Mouse (Mus musculus): ENCODE measurements around the gene Fam129b. TPM values are rescaled to one million over a fixed set of nuclear protein-coding genes. Genes with fewer than 3 reads are reported as not detected.

The Fam129b gene
- total and polyA plus RNA-seq, 3 experiments = 0.53 to 20.7 (median 1.5) TPM

- TF ChIP-seq TAL1 (conservative IDR thresholded peaks at IDR 0.05; ENCODE audit: low read depth, low read length) (no peak), GATA1 (IDR thresholded peaks at IDR 0.05; ENCODE audit: borderline replicate concordance, low read length) (no peak), GATA2 (IDR thresholded peaks at IDR 0.05; ENCODE audit: borderline replicate concordance, low read depth, low read length) (no peak), CTCF (IDR thresholded peaks at IDR 0.05; ENCODE audit: low read depth, low read length) (no peak), POLR2AphosphoS5 (IDR thresholded peaks at IDR 0.05; ENCODE audit: insufficient replicate concordance, low read depth, low read length) (no peak)
- Histone ChIP-seq H3K4me1 (ENCODE audit: insufficient read depth, low read depth, low read length) (peaks cover 10% of the 10 kb centered on the region), H3K9me3 (replicated peaks) (no peaks in the 10 kb centered on the region), H3K36me3 (replicated peaks) (no peaks in the 10 kb centered on the region), H3K4me3 (ENCODE audit: low read depth, low read length) (no peak overlapping the region), H3K27me3 (ENCODE audit: insufficient read depth, low read length) (peaks cover 64% of the 10 kb centered on the region)
- DNase-seq (ENCODE audit: low spot score) = no peak
- ATAC-seq (ENCODE audit: extremely low read depth, insufficient number of reproducible peaks, low FRiP score, poor library complexity, severe bottlenecking) = no peak
Measured at GRCm38 (mm10) chr2:32918391-32918790, 42.5 kb downstream of the Fam129b start.

DNA sequence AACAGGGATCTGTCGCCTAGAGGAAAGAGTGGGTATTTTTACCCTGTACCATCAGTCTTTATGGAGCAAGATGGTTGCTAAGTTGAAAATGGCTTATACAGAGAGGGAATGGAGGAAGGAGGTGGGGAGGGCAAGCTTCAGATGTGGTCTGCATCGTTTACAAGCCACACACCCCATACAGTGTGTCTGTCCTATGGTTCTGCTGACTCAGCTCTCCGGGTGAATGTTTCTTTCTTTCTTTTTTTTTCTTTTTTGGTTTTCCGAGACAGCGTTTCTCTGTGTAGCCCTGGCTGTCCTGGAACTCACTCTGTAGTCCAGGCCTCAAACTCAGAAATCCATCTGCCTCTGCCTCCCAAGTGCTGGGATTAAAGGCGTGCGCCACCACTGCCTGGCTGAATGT lies 45.3 kb downstream of the Fam129b start:
- H3K36me3 ChIP-seq (replicated peaks) = no peaks in the 10 kb centered on the region
- DNase-seq (ENCODE audit: low spot score) = no peak
- TF ChIP-seq CTCF (IDR thresholded peaks at IDR 0.05; ENCODE audit: low read depth, low read length) (no peak), GATA1 (IDR thresholded peaks at IDR 0.05; ENCODE audit: borderline replicate concordance, low read length) (no peak)
- no peaks in the 10 kb centered on the region for H3K9me3 ChIP-seq (replicated peaks)
- peaks cover 47% of the 10 kb centered on the region for H3K27me3 ChIP-seq (ENCODE audit: insufficient read depth, low read length)
- no peak for ATAC-seq (ENCODE audit: extremely low read depth, insufficient number of reproducible peaks, low FRiP score, poor library complexity, severe bottlenecking)
- H3K4me3 ChIP-seq (ENCODE audit: low read depth, low read length) = no peak overlapping the region
- peaks cover 10% of the 10 kb centered on the region for H3K4me1 ChIP-seq (ENCODE audit: insufficient read depth, low read depth, low read length)

DNA sequence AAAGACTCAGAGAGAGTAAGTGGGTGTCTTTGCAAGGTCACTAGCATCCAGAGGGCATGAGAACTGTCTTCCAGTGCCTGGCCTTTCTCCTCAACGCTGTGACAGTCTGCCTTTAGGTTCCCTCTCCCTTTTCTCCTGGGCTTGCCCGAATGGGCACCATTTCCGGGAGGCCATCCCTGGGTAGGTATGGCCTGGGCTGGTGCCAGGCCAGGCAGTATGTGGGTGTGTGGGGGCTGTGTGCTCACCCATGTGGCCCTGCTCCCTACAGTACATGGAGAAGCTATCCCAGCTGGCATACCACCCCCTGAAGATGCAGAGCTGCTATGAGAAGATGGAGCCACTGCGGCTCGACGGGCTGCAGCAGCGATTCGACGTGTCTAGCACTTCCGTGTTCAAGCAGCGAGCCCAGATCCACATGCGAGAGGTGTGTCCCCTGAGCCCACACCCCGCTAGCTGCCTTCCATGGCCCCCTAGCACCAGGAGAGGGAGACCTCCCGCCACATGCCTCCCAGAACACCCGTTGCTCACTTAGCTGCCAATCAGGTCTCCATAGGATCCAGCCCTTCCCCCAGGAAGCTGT lies 46.0 kb downstream of the Fam129b start:
- H3K36me3 ChIP-seq (replicated peaks) = peaks cover 4% of the 10 kb centered on the region
- no peak for TF ChIP-seq TAL1 (conservative IDR thresholded peaks at IDR 0.05; ENCODE audit: low read depth, low read length)
- no peak for TF ChIP-seq GATA1 (IDR thresholded peaks at IDR 0.05; ENCODE audit: borderline replicate concordance, low read length)
- no peak for TF ChIP-seq CTCF (IDR thresholded peaks at IDR 0.05; ENCODE audit: low read depth, low read length)
- TF ChIP-seq POLR2AphosphoS5 (IDR thresholded peaks at IDR 0.05; ENCODE audit: insufficient replicate concordance, low read depth, low read length) = no peak
- no peak for TF ChIP-seq GATA2 (IDR thresholded peaks at IDR 0.05; ENCODE audit: borderline replicate concordance, low read depth, low read length)
- DNase-seq (ENCODE audit: low spot score) = no peak

GRCm38 (mm10) chr2:32922564-32922963 lies 46.6 kb downstream of the Fam129b start:
- TF ChIP-seq GATA1 (IDR thresholded peaks at IDR 0.05; ENCODE audit: borderline replicate concordance, low read length) (no peak), TAL1 (conservative IDR thresholded peaks at IDR 0.05; ENCODE audit: low read depth, low read length) (no peak), CTCF (IDR thresholded peaks at IDR 0.05; ENCODE audit: low read depth, low read length) (no peak), POLR2AphosphoS5 (IDR thresholded peaks at IDR 0.05; ENCODE audit: insufficient replicate concordance, low read depth, low read length) (no peak), GATA2 (IDR thresholded peaks at IDR 0.05; ENCODE audit: borderline replicate concordance, low read depth, low read length) (no peak)
- DNase-seq (ENCODE audit: low spot score) = no peak
- Histone ChIP-seq H3K9me3 (replicated peaks) (no peaks in the 10 kb centered on the region), H3K4me3 (ENCODE audit: low read depth, low read length) (no peak overlapping the region), H3K4me1 (ENCODE audit: insufficient read depth, low read depth, low read length) (peaks cover 4% of the 10 kb centered on the region), H3K27me3 (ENCODE audit: insufficient read depth, low read length) (peaks cover 44% of the 10 kb centered on the region), H3K36me3 (replicated peaks) (peaks cover 10% of the 10 kb centered on the region)
- ATAC-seq (ENCODE audit: extremely low read depth, insufficient number of reproducible peaks, low FRiP score, poor library complexity, severe bottlenecking) = no peak

More for the DNA sequence above, 46.0 kb downstream of the Fam129b start:
- Histone ChIP-seq H3K4me1 (ENCODE audit: insufficient read depth, low read depth, low read length) (peaks cover 10% of the 10 kb centered on the region), H3K4me3 (ENCODE audit: low read depth, low read length) (no peak overlapping the region), H3K9me3 (replicated peaks) (no peaks in the 10 kb centered on the region), H3K27me3 (ENCODE audit: insufficient read depth, low read length) (peaks cover 47% of the 10 kb centered on the region)
- ATAC-seq (ENCODE audit: extremely low read depth, insufficient number of reproducible peaks, low FRiP score, poor library complexity, severe bottlenecking) = no peak

- ATAC-seq (ENCODE audit: extremely low read depth, insufficient number of reproducible peaks, low FRiP score, poor library complexity, severe bottlenecking) (no peak), DNase-seq (ENCODE audit: low spot score) (no peak)
- H3K36me3 ChIP-seq (replicated peaks) = peaks cover 20% of the 10 kb centered on the region
- H3K27me3 ChIP-seq (ENCODE audit: insufficient read depth, low read length) = peaks cover 39% of the 10 kb centered on the region
- TF ChIP-seq POLR2AphosphoS5 (IDR thresholded peaks at IDR 0.05; ENCODE audit: insufficient replicate concordance, low read depth, low read length) (no peak), CTCF (IDR thresholded peaks at IDR 0.05; ENCODE audit: low read depth, low read length) (no peak), GATA2 (IDR thresholded peaks at IDR 0.05; ENCODE audit: borderline replicate concordance, low read depth, low read length) (no peak), GATA1 (IDR thresholded peaks at IDR 0.05; ENCODE audit: borderline replicate concordance, low read length) (no peak), TAL1 (conservative IDR thresholded peaks at IDR 0.05; ENCODE audit: low read depth, low read length) (no peak)
- no peaks in the 10 kb centered on the region; the same call in 1 of the 2 replicates for H3K4me1 ChIP-seq (ENCODE audit: insufficient read depth, low read depth, low read length)
- H3K9me3 ChIP-seq (replicated peaks) = no peaks in the 10 kb centered on the region
- no peak overlapping the region for H3K4me3 ChIP-seq (ENCODE audit: low read depth, low read length)
Measured at GRCm38 (mm10) chr2:32923551-32924250, 47.8 kb downstream of the Fam129b start.

GRCm38 (mm10) chr2:32924306-32924844 lies 48.5 kb downstream of the Fam129b start:
- Histone ChIP-seq H3K4me3 (ENCODE audit: low read depth, low read length) (no peak overlapping the region), H3K9me3 (replicated peaks) (no peaks in the 10 kb centered on the region), H3K36me3 (replicated peaks) (peaks cover 27% of the 10 kb centered on the region), H3K4me1 (ENCODE audit: insufficient read depth, low read depth, low read length) (no peaks in the 10 kb centered on the region; the same call in 1 of the 2 replicates), H3K27me3 (ENCODE audit: insufficient read depth, low read length) (peaks cover 32% of the 10 kb centered on the region)
- no peak for DNase-seq (ENCODE audit: low spot score)
- ATAC-seq (ENCODE audit: extremely low read depth, insufficient number of reproducible peaks, low FRiP score, poor library complexity, severe bottlenecking) = no peak
- no peak for TF ChIP-seq POLR2AphosphoS5 (IDR thresholded peaks at IDR 0.05; ENCODE audit: insufficient replicate concordance, low read depth, low read length)
- no peak for TF ChIP-seq TAL1 (conservative IDR thresholded peaks at IDR 0.05; ENCODE audit: low read depth, low read length)
- TF ChIP-seq CTCF (IDR thresholded peaks at IDR 0.05; ENCODE audit: low read depth, low read length) = no peak
- no peak for TF ChIP-seq GATA2 (IDR thresholded peaks at IDR 0.05; ENCODE audit: borderline replicate concordance, low read depth, low read length)
- TF ChIP-seq GATA1 (IDR thresholded peaks at IDR 0.05; ENCODE audit: borderline replicate concordance, low read length) = no peak

Measured in G1E (cell line).